Mouse (Mus musculus) cerebellum, adult 2 months (tissue): ENCODE measurements around the gene Uvrag. TPM values are rescaled to one million over a fixed set of nuclear protein-coding genes. Genes with fewer than 3 reads are reported as not detected.

Experiments
- DNase-seq, 2 experiments: peaks; one replicate each; pipeline ENCODE4 v3.0.0; 2021
- H3K27ac ChIP-seq: fragments of 200-500 bp; 2 replicates; pipeline ENCODE4 v1.5.1; 2012; ENCODE audit warnings: low read length, control low read depth, inconsistent platforms; ENCODE audit not compliant: insufficient read depth
- H3K27me3 ChIP-seq: fragments of 200-500 bp; 2 replicates; pipeline ENCODE4 v1.6.1; 2012; ENCODE audit warnings: inconsistent platforms, mild to moderate bottlenecking, low read length, moderate library complexity; ENCODE audit not compliant: control insufficient read depth, insufficient read depth
- H3K4me1 ChIP-seq: fragments of 200-500 bp; 2 replicates; pipeline ENCODE4 v1.6.1; 2011; ENCODE audit warnings: low read length; ENCODE audit not compliant: control insufficient read depth, insufficient read depth
- H3K4me3 ChIP-seq: fragments of 200-500 bp; replicated peaks from 2 replicates; pipeline ENCODE3; 2011; ENCODE audit warnings: mild to moderate bottlenecking, low read depth, low read length, control low read depth; ENCODE audit not compliant: insufficient read depth
- CTCF ChIP-seq: fragments of 200-500 bp; IDR thresholded peaks from 2 replicates; pipeline ENCODE4 v1.5.1; 2011; ENCODE audit warnings: low read depth, mild to moderate bottlenecking, control low read depth, low read length, moderate library complexity, borderline replicate concordance; ENCODE audit not compliant: insufficient read depth
- POLR2A ChIP-seq: fragments of 200-500 bp; IDR thresholded peaks from 2 replicates; pipeline ENCODE4 v1.6.1; 2011; ENCODE audit warnings: low read length, control low read depth, borderline replicate concordance; ENCODE audit not compliant: insufficient read depth
- whole genome bisulfite sequencing: fragments of 180-500 bp; shearing (Covaris S2); methylation state at CpG from one replicate; pipeline ENCODE4 v1.1.7; 2018; 5-methylcytosine and 5-hydroxymethylcytosine counted together
- polyA plus RNA-seq: library from polyadenylated mRNA; depleted of rRNA; stranded (reverse); fragments of >200 nt; gene quantifications from 2 replicates; pipeline ENCODE4 v1.2.3, GENCODE M21; 2012

Uvrag gene
- polyA plus RNA-seq, 1 experiment: 19.2 TPM

- Histone ChIP-seq H3K4me3 (no peak overlapping the region), H3K27me3 (no peaks in the 10 kb centered on the region), H3K27ac (no peak overlapping the region), H3K4me1 (no peaks in the 10 kb centered on the region)
- WGBS: 42% methylated on average over 9 of the region's 9 CpGs
- no peak for TF ChIP-seq CTCF
- TF ChIP-seq POLR2A: no peak
- no peak for DNase-seq
Observed at GRCm38 (mm10) chr7:98851220-98851619, 289.7 kb downstream of the Uvrag start.

- no peak for TF ChIP-seq CTCF
- no peak for TF ChIP-seq POLR2A
- Histone ChIP-seq H3K4me1 (no peaks in the 10 kb centered on the region), H3K27ac (no peak overlapping the region), H3K27me3 (no peaks in the 10 kb centered on the region), H3K4me3 (no peak overlapping the region)
- no peak for DNase-seq
- WGBS: 97% methylated on average over 5 of the region's 5 CpGs
Observed at GRCm38 (mm10) chr7:98850388-98850787, 290.6 kb downstream of the Uvrag start.

DNA sequence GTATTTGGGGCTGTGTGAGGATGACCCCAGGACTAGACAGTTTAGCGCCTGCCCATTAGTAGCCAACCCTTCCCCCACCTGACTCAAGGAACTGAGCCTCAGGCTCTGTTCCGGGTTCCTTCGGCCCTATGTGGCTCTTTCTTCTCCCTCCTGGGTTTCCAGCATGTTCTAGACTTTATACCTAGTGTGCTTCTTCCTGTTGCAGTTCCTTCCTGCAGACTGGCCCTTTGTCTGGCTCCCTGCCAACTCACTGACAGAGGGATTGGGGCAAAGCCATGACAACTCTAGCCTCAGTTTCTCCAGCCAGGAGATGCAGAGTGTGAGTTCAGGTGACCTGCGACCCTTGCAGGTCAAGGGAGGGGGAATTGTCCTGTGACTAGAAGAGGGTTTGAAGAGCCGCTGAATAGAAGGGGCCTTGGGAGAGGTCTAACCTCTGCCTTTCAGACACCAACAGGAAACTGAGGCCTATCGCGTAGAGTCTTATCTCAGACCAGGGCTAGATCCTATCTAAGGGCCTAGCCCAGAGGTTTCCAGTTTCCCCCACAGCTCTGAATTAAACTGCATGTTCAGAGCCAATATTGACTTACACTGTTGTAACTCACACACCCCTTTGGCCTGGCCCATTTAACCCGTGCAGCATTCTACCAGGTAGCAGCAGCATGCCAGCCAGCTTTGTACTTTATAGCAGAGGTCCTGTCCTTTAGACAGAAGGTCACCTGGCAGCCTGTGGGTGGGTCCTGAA is 291.9 kb downstream of the Uvrag start:
- no peak for DNase-seq
- TF ChIP-seq POLR2A: no peak
- TF ChIP-seq CTCF: no peak
- Histone ChIP-seq H3K27me3 (no peaks in the 10 kb centered on the region), H3K4me1 (no peaks in the 10 kb centered on the region), H3K27ac (no peak overlapping the region), H3K4me3 (no peak overlapping the region)
- WGBS: 87% methylated on average over 8 of the region's 8 CpGs

GRCm38 (mm10) chr7:98843649-98844048 is 297.3 kb downstream of the Uvrag start:
- no peak for DNase-seq
- TF ChIP-seq POLR2A: no peak
- no peak for TF ChIP-seq CTCF
- Histone ChIP-seq H3K4me1 (no peaks in the 10 kb centered on the region), H3K4me3 (no peak overlapping the region), H3K27me3 (no peaks in the 10 kb centered on the region; the same call in 1 of the 2 replicates), H3K27ac (no peak overlapping the region)
- 54% methylated on average over 7 of the region's 7 CpGs for WGBS

DNA sequence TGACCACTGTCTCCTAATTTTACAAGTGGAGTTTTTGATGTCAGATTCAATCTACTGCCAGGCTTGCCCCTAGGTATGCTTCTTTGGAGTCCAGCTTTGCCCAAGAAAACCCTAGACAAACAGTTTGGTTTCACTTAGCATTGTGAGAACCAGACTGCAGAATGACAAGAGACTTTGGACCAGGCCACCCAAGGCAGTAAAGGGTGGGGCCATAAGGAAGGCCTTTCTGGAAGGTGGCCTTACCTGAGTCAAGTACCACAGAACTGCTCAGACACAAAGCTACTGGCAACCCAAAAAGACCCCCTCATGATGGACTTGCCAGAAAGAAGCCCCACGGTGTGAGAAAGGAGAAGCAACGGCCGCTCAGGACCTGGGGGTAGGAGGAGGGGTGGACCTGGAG is 297.9 kb downstream of the Uvrag start:
- no peak overlapping the region for H3K4me3 ChIP-seq
- TF ChIP-seq POLR2A (no peak), CTCF (no peak)
- 88% methylated on average over 3 of the region's 3 CpGs for WGBS

DNA sequence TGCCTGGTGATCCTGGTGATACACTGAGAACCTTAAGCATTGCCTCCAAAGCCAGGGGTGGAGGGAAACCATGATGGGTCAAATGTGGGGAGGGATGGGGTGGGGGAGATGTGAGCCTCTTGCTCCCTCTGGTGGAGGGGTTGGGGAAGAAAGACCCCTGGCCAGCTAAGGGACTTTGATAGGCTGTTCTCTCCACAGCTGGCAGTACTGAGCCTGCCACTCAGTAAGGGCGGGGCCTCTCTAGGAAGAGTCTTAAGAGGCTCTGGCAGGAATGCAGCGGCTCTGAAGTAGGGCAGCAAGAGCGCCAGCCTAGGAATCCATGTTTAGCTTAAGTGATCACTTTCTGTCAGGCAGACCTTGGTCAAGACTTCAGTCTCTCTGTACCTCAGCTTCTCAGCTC is 299.1 kb downstream of the Uvrag start:
- no peak overlapping the region for H3K27ac ChIP-seq
- H3K27me3 ChIP-seq: no peaks in the 10 kb centered on the region; the same call in 1 of the 2 replicates
- 62% methylated on average over 3 of the region's 3 CpGs for WGBS
- no peak for TF ChIP-seq POLR2A
- TF ChIP-seq CTCF: no peak
- H3K4me3 ChIP-seq: no peak overlapping the region
- DNase-seq: no peak
- no peaks in the 10 kb centered on the region for H3K4me1 ChIP-seq

More for the DNA sequence above, 297.9 kb downstream of the Uvrag start:
- no peak for DNase-seq
- Histone ChIP-seq H3K4me1 (no peaks in the 10 kb centered on the region), H3K27me3 (no peaks in the 10 kb centered on the region; the same call in 1 of the 2 replicates), H3K27ac (no peak overlapping the region)

DNA sequence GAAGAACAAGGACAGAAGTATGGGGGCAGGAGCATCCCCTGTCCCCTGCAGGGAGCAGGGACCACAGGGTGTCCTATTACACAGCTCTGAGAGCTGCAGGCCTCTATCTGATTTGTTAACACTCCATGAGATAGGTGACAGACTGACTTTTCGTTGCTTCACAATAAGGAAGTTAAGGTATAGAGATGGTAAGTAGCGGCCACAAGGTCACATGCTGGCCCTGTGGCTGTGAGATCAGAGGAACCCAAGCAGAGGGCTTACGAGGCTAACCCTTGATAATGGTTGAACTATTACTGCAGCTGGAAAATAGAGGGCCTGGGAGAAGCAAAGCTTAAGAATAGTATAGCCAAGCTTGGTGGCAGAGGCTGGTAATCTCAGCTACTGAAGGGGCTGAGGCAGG is 300.2 kb downstream of the Uvrag start:
- Histone ChIP-seq H3K27me3 (no peaks in the 10 kb centered on the region; the same call in 1 of the 2 replicates), H3K27ac (no peak overlapping the region), H3K4me3 (no peak overlapping the region), H3K4me1 (no peaks in the 10 kb centered on the region)
- no peak for DNase-seq
- TF ChIP-seq POLR2A (no peak), CTCF (no peak)
- WGBS: 95% methylated on average over 3 of the region's 3 CpGs

- Histone ChIP-seq H3K4me3 (peak overlapping the region; percentile 47), H3K27me3 (peaks cover 2% of the 10 kb centered on the region; the same call in 1 of the 2 replicates), H3K4me1 (no peaks in the 10 kb centered on the region), H3K27ac (no peak overlapping the region)
- no peak for DNase-seq
- no peak for TF ChIP-seq CTCF
- TF ChIP-seq POLR2A: no peak
- 37% methylated on average over 12 of the region's 12 CpGs for WGBS
Observed at GRCm38 (mm10) chr7:98839312-98839711, 301.6 kb downstream of the Uvrag start.
